Mouse (Mus musculus) kidney, postnatal 0 days (tissue): ENCODE measurements at regions not wholly inside any gene's neighbourhood (a gene's known extent, or its start where the extent isn't known, plus 50 kb on each side); places are given as distances from the start of the nearest gene placed in this dataset.

Source experiments
- ATAC-seq: fragments of 200-750 bp; cut with Nextera tagmentation; replicated peaks from 2 replicates; pipeline ENCODE4 v1.8.0; 2017; ENCODE audit warnings: low read depth, moderate number of reproducible peaks, moderate TSS enrichment, moderate library complexity; ENCODE audit not compliant: low FRiP score
- DNase-seq: peaks from one replicate; pipeline ENCODE4 v3.0.0-alpha.2; 2016; ENCODE audit warnings: low spot score
- H3K27ac ChIP-seq: fragments of 300-500 bp; sonication (generic); 2 replicates; pipeline ENCODE4 v1.5.1; 2014; ENCODE audit warnings: mild to moderate bottlenecking
- H3K27me3 ChIP-seq: fragments of 300-500 bp; sonication (generic); 2 replicates; pipeline ENCODE4 v1.6.1; 2014; ENCODE audit warnings: low read length, mixed read lengths; ENCODE audit not compliant: insufficient read depth
- H3K36me3 ChIP-seq: fragments of 300-500 bp; sonication (generic); 2 replicates; pipeline ENCODE4 v1.6.1; 2014; ENCODE audit warnings: low read length, mixed read lengths; ENCODE audit not compliant: insufficient read depth
- H3K4me1 ChIP-seq: fragments of 300-500 bp; sonication (generic); replicated peaks from 2 replicates; pipeline ENCODE4 v1.6.1; 2014; ENCODE audit warnings: antibody characterized with exemption, low read length, mixed read lengths; ENCODE audit not compliant: insufficient read depth
- H3K4me2 ChIP-seq: fragments of 300-500 bp; sonication (generic); 2 replicates; pipeline ENCODE4 v1.6.1; 2014; ENCODE audit warnings: mild to moderate bottlenecking, low read length, moderate library complexity, mixed read lengths
- H3K4me3 ChIP-seq: fragments of 300-500 bp; sonication (generic); replicated peaks from 2 replicates; pipeline ENCODE4 v1.5.1; 2014; ENCODE audit warnings: low read depth, low read length
- H3K9ac ChIP-seq: fragments of 300-500 bp; sonication (generic); 2 replicates; pipeline ENCODE4 v1.6.1; 2014; ENCODE audit warnings: low read depth, low read length
- H3K9me3 ChIP-seq: fragments of 300-500 bp; sonication (generic); replicated peaks from 2 replicates; pipeline ENCODE4 v1.6.1; 2016; ENCODE audit warnings: low read length, inconsistent platforms, mixed read lengths
- CTCF ChIP-seq: IDR thresholded peaks from 2 replicates; pipeline ENCODE4 v1.5.1; 2016; ENCODE audit warnings: antibody characterized with exemption, low read depth, mild to moderate bottlenecking, moderate library complexity
- WGBS: fragments of 180-500 bp; shearing (Covaris S2); extraction: QIAGEN DNeasy Blood & Tissue Kit; methylation state at CpG from one replicate; pipeline ENCODE4 v1.1.7; 2014; 5-methylcytosine and 5-hydroxymethylcytosine counted together

DNA sequence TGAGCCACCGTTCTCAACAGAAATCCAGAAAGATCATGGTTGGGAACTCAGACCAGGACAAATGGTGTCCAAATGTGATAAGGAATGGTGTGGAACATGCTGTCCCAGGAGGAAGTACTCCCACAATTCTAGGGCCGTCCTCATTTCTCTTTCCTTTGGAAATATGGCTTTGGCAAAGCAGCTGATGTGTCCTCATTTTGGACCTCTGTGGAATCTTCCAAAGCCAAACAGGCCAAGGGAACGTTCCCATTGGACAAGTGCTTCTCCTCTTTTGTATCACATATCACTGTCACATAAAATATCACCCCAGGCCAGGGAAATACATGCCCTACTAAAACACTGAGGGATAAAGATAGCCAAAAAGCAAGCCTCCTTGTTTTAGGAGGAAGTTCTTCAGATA lies 532.8 kb downstream of the 9430069I07Rik start:
- no peak overlapping the region for H3K27ac ChIP-seq
- DNase-seq (peak; percentile 19), ATAC-seq (no peak)
- no peaks in the 10 kb centered on the region for H3K9me3 ChIP-seq
- no peaks in the 10 kb centered on the region for H3K27me3 ChIP-seq
- TF ChIP-seq CTCF = no peak
- H3K4me3 ChIP-seq = no peak overlapping the region
- no peak overlapping the region for H3K4me2 ChIP-seq
- no peaks in the 10 kb centered on the region for H3K4me1 ChIP-seq
- WGBS = 55% methylated on average over 3 of the region's 3 CpGs
- no peak overlapping the region for H3K9ac ChIP-seq
- H3K36me3 ChIP-seq = no peaks in the 10 kb centered on the region

DNA sequence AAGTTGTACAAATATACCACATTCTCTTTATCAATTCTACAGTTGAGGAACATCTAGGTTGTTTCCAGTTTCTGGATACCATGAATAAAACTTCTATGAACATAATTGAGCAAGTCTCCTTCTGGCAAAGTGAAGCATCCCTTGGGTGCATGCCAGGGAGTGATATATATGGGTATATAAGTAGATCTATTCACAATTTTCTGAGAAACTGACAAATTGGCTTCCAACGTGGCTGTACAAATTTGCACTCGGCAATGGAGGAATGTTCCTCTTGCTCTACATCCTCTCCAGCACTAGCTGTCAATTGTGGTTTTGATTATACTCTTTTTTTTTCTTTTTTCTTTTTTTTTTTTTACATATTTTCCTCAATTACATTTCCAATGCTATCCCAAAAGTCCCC lies 576.7 kb downstream of the 9430069I07Rik start:
- Histone ChIP-seq H3K36me3 (no peaks in the 10 kb centered on the region), H3K9ac (no peak overlapping the region), H3K27ac (no peak overlapping the region), H3K9me3 (no peaks in the 10 kb centered on the region), H3K4me3 (no peak overlapping the region), H3K4me2 (no peak overlapping the region), H3K27me3 (no peaks in the 10 kb centered on the region), H3K4me1 (no peaks in the 10 kb centered on the region)
- ATAC-seq (no peak), DNase-seq (no peak)
- TF ChIP-seq CTCF = no peak
- 88% methylated on average over 2 of the region's 2 CpGs for WGBS

DNA sequence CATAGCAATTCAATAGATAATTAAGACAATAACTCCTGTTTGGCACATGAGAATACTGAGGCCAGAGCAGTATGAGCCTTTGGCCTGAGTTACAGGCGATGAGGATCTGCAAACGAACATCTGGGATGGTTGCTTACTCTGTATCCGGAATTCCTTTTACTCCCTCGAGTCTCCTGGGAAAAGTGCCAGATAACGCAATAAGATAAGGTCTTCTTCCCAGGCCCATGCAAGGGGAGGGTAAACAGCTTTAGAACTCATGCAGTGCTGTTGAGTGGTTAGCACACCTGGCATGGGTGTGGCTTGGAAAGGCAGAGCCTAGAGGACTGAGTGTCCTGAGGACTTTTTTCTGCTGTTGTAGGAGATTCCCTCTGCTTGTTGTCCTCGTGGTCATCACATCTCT lies 598.2 kb downstream of the 9430069I07Rik start:
- Histone ChIP-seq H3K4me2 (no peak overlapping the region), H3K9ac (no peak overlapping the region), H3K27me3 (no peaks in the 10 kb centered on the region), H3K27ac (no peak overlapping the region), H3K4me3 (no peak overlapping the region), H3K4me1 (no peaks in the 10 kb centered on the region), H3K9me3 (no peaks in the 10 kb centered on the region; the same call in 1 of the 2 replicates), H3K36me3 (no peaks in the 10 kb centered on the region)
- ATAC-seq (no peak), DNase-seq (peak; percentile 28)
- WGBS = 42% methylated on average over 6 of the region's 6 CpGs
- no peak for TF ChIP-seq CTCF

- no peak for DNase-seq
- H3K4me2 ChIP-seq = no peak overlapping the region
- WGBS = 86% methylated on average over 1 of the region's 1 CpGs
- no peaks in the 10 kb centered on the region; the same call in 1 of the 2 replicates for H3K9me3 ChIP-seq
- H3K4me1 ChIP-seq = no peaks in the 10 kb centered on the region
- H3K4me3 ChIP-seq = no peak overlapping the region
- no peak for TF ChIP-seq CTCF
- H3K27me3 ChIP-seq = no peaks in the 10 kb centered on the region
- H3K27ac ChIP-seq = no peak overlapping the region
- no peaks in the 10 kb centered on the region for H3K36me3 ChIP-seq
- ATAC-seq = no peak
- H3K9ac ChIP-seq = no peak overlapping the region
These were observed 598.9 kb downstream of the 9430069I07Rik start for GRCm38 (mm10) chr15:33758771-33759170.
